Mouse (Mus musculus) small intestine, adult 2 months (tissue): ENCODE results near the gene Atp6v1b1. TPM values are rescaled to one million over a fixed set of nuclear protein-coding genes. Genes with fewer than 3 reads are reported as not detected.
A peak's percentile ranks its signal among the peaks of the same experiment; 100 is the strongest.

Experiments used
- H3K27ac ChIP-seq: fragments of 200-500 bp; 2 replicates; pipeline ENCODE4 v1.5.1; 2012; ENCODE audit warnings: low read depth, low read length, control low read depth, inconsistent platforms; ENCODE audit not compliant: insufficient read depth
- H3K27me3 ChIP-seq: fragments of 200-500 bp; 2 replicates; pipeline ENCODE4 v1.6.1; 2012; ENCODE audit warnings: mild to moderate bottlenecking, moderate library complexity, low read length, inconsistent platforms; ENCODE audit not compliant: control insufficient read depth, insufficient read depth
- H3K36me3 ChIP-seq: fragments of 200-500 bp; 2 replicates; pipeline ENCODE4 v1.6.1; 2012; ENCODE audit warnings: mild to moderate bottlenecking, low read length, control low read depth, inconsistent platforms; ENCODE audit not compliant: control insufficient read depth, insufficient read depth
- H3K4me1 ChIP-seq: fragments of 200-500 bp; 2 replicates; pipeline ENCODE4 v1.6.1; 2012; ENCODE audit warnings: low read length, inconsistent platforms, mixed read lengths; ENCODE audit not compliant: control insufficient read depth, insufficient read depth, insufficient read length
- H3K4me3 ChIP-seq: fragments of 200-500 bp; 2 replicates; pipeline ENCODE4 v1.5.1; 2012; ENCODE audit warnings: low read depth, mild to moderate bottlenecking, control low read depth, inconsistent platforms, low read length, moderate library complexity
- CTCF ChIP-seq: fragments of 200-500 bp; IDR thresholded peaks from 2 replicates; pipeline ENCODE4 v1.5.1; 2012; ENCODE audit warnings: low read depth, mild to moderate bottlenecking, control low read depth, inconsistent platforms, low read length, moderate library complexity, mixed read lengths; ENCODE audit not compliant: insufficient replicate concordance, insufficient read length; ENCODE audit errors: extremely low read depth
- POLR2A ChIP-seq: fragments of 200-500 bp; IDR thresholded peaks from 2 replicates; pipeline ENCODE4 v1.6.1; 2012; ENCODE audit warnings: low read depth, mild to moderate bottlenecking, control low read depth, inconsistent platforms, low read length, moderate library complexity
- WGBS: fragments of 180-500 bp; shearing (Covaris S2); methylation state at CpG from one replicate; pipeline ENCODE4 v1.1.7; 2018; 5-methylcytosine and 5-hydroxymethylcytosine counted together
- polyA plus RNA-seq: library from polyadenylated mRNA; depleted of rRNA; stranded (reverse); fragments of >200 nt; gene quantifications from 2 replicates; pipeline ENCODE4 v1.2.3, GENCODE M21; 2012; rRNA removed

The Atp6v1b1 gene
- polyA plus RNA-seq, result not detected in 2 replicates

GRCm38 (mm10) chr6:83742761-83743160 is at the start of gene Atp6v1b1:
Atp6v1b1 (plus strand) TSS chr6:83742990.
- Histone ChIP-seq H3K27ac (no peak within 1 kb of the TSS), H3K27me3 (no peaks in the 10 kb centered on the region), H3K4me3 (no peak within 1 kb of the TSS), H3K36me3 (no peaks in the 10 kb centered on the region), H3K4me1 (peaks cover 4% of the 10 kb centered on the region; the same call in 1 of the 2 replicates)
- TF ChIP-seq CTCF, result no peak
- no peak for TF ChIP-seq POLR2A
- 39% methylated on average over 5 of the region's 5 CpGs for WGBS

GRCm38 (mm10) chr6:83693835-83694234 is 49.0 kb upstream of the Atp6v1b1 start:
- H3K4me3 ChIP-seq, result no peak overlapping the region
- H3K27me3 ChIP-seq, result peaks cover 55% of the 10 kb centered on the region
- 2% methylated on average over 9 of the region's 9 CpGs for WGBS
- no peak overlapping the region for H3K27ac ChIP-seq
- H3K4me1 ChIP-seq, result no peaks in the 10 kb centered on the region
- no peaks in the 10 kb centered on the region for H3K36me3 ChIP-seq
- TF ChIP-seq CTCF, result peak; percentile 85; the same call in 1 of the 2 replicates
- TF ChIP-seq POLR2A, result no peak

- TF ChIP-seq POLR2A (no peak), CTCF (no peak)
- no peaks in the 10 kb centered on the region for H3K36me3 ChIP-seq
- H3K4me3 ChIP-seq, result no peak overlapping the region
- H3K27ac ChIP-seq, result no peak overlapping the region
- peaks cover 66% of the 10 kb centered on the region for H3K27me3 ChIP-seq
- WGBS, result 5% methylated on average over 3 of the region's 3 CpGs
- no peaks in the 10 kb centered on the region for H3K4me1 ChIP-seq
Measured at GRCm38 (mm10) chr6:83695731-83696130, 47.1 kb upstream of the Atp6v1b1 start.

- H3K4me3 ChIP-seq, result no peak overlapping the region
- H3K27me3 ChIP-seq, result peaks cover 63% of the 10 kb centered on the region
- H3K27ac ChIP-seq, result no peak overlapping the region
- no peaks in the 10 kb centered on the region for H3K36me3 ChIP-seq
- H3K4me1 ChIP-seq, result no peaks in the 10 kb centered on the region
- 3% methylated on average over 7 of the region's 7 CpGs for WGBS
- TF ChIP-seq CTCF, result no peak
- TF ChIP-seq POLR2A, result no peak
Measured at GRCm38 (mm10) chr6:83696684-83697083, 46.1 kb upstream of the Atp6v1b1 start.

- H3K27me3 ChIP-seq, result peaks cover 71% of the 10 kb centered on the region
- no peak overlapping the region for H3K27ac ChIP-seq
- WGBS, result 8% methylated on average over 8 of the region's 8 CpGs
Measured at GRCm38 (mm10) chr6:83697932-83698331, 44.9 kb upstream of the Atp6v1b1 start.

GRCm38 (mm10) chr6:83699971-83700370 is 42.8 kb upstream of the Atp6v1b1 start:
- no peak overlapping the region for H3K4me3 ChIP-seq
- TF ChIP-seq POLR2A (no peak), CTCF (no peak)
- no peaks in the 10 kb centered on the region for H3K36me3 ChIP-seq
- H3K27ac ChIP-seq, result no peak overlapping the region
- peaks cover 76% of the 10 kb centered on the region for H3K27me3 ChIP-seq
- WGBS, result 6% methylated on average over 5 of the region's 5 CpGs
- no peaks in the 10 kb centered on the region for H3K4me1 ChIP-seq

More at GRCm38 (mm10) chr6:83697932-83698331, 44.9 kb upstream of the Atp6v1b1 start:
- no peak overlapping the region for H3K4me3 ChIP-seq
- H3K4me1 ChIP-seq, result no peaks in the 10 kb centered on the region
- no peak for TF ChIP-seq POLR2A
- no peak for TF ChIP-seq CTCF
- H3K36me3 ChIP-seq, result no peaks in the 10 kb centered on the region

GRCm38 (mm10) chr6:83701001-83701400 is 41.8 kb upstream of the Atp6v1b1 start:
- H3K4me3 ChIP-seq, result no peak overlapping the region
- 1% methylated on average over 11 of the region's 11 CpGs for WGBS
- no peaks in the 10 kb centered on the region for H3K36me3 ChIP-seq
- H3K4me1 ChIP-seq, result no peaks in the 10 kb centered on the region
- no peak overlapping the region for H3K27ac ChIP-seq
- TF ChIP-seq POLR2A (no peak), CTCF (no peak)
- peaks cover 78% of the 10 kb centered on the region for H3K27me3 ChIP-seq
